Mouse (Mus musculus) B cell, adult (primary cell): ENCODE measurements around the gene Kdm2b. TPM values are rescaled to one million over a fixed set of nuclear protein-coding genes. Genes with fewer than 3 reads are reported as not detected.

Experiments
- total RNA-seq: library from RNA; stranded (reverse); gene quantifications from 4 replicates; pipeline ENCODE4 v1.2.4, GENCODE M21; 2023; ENCODE audit not compliant: inconsistent age

Kdm2b gene
- total RNA-seq = 65.1 to 79.9 TPM (median 70.6 TPM) in 4 replicates

DNA sequence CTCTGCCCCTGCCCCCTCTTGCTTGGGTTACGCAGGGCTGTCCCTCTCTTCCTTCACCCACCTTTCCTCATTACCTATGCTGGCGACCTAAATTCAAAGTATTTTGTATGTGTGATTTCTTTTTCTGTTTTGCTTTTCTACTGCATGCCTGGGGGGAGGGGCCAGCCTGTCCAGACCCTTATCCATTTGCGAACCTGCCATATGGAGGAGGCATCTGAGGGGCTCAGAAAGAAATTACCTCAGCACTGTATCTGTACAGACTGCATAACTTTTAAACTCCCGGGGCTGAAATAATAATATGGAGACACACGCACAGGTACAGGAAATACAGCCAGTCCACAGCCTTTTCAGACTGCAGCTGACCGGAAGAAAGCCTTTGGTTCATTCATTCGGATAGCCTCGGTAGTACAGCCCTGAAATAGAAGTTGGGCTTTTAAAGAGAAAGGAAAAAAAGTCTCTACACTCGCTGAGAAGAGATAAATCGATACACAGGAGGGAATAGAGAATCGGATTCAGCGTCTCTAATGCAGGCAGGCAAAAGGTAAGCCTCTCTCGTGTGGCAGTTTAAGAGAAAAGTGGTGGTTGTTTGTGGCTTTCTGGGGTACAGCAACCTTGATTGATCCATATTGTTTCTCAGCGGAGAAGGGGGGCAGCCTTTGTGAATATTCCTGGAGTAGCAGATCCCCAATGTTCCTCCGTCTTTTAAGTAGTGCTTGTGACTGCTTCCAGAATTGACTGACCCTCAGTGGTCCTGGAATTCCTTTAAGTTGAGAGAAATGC lies at the start of gene Kdm2b:
TSS of gene Kdm2b (minus strand) at position 273 of the 780 bp plus-strand sequence.

DNA sequence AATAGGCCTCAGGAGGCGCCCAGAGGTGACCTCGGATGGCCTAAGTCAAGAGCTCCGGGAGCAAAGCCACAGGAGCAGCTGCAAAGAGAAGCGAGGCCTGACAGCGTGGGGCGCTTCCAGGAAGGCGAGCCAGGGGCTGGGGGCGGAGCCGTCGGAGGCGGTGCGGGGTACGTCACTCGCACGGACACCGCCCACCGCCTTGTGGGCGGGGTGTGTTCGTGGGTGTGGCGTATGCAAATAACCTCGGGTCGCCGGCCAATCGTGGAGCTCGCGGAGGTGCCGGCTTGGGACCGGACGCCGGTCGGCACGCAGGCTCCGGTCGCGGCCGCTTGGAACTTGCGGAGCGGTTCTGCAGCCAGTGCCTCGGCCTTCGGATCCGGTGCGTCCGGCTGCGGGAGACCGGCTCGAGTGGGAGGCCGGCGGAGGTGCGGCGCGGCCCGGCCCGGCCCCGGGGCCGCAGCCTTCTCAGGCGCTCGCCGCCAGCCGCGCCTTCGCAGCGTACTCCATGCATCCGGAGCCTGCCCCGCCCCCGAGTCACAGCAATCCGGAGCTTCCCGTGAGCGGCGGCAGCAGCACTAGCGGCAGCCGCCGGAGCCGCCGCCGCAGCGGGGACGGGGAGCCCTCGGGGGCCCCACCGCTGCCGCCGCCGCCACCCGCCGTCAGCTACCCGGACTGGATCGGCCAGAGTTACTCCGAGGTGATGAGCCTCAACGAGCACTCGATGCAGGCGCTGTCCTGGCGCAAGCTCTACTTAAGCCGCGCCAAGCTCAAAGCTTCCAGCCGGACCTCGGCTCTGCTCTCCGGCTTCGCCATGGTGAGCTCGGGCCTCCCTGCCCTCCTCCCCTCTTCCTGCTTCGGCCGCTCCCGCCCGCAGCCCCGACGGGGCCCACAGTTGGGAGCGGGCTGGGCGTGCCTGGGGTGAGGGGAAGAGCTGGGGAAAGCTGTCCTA lies 25.4 kb upstream of the Kdm2b start, which contains the start of gene Orai1:
TSS of gene Orai1 (plus strand) at position 322 of the 949 bp plus-strand sequence.

DNA sequence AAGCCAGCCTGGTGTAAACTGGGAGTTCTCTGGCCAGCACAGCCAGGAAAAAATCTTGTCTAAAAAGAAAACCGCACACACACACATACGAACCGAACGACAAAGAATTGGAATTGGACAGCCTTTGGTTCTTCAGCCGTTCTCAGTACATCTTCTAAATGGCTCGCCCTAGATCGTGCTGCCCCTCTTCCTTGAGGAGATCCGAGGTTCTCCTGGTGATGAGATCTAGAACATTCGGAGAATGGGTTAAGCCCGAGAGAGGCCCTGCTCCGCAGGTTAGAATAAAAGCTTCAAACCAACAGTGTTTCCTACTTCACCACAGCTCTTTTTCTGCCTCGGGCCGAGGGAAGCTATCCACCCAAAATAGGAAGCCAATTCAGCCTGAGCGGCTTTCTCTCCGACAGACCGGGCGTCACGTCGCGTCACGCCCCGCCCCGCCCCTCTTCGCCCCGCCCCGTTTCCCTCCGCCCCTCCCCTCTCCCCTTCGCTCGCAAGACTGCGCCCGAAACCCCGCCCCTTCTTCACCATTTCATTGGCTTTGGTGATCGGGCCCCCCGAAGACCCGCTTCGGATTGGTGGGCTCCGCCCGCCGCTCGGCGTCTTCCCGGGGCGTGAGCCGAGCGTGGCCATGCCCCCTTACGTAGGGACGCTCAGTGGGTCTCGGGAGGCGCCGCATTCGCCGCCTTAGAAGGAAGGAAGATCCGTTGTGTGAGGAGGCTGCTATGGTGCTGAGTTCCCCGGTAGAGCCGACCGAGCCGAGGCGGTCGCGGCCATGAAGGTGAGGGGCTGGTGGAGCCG lies 139.9 kb downstream of the Kdm2b start, which contains the start of gene Rnf34:
TSS of gene Rnf34 (plus strand) at position 528 of the 798 bp plus-strand sequence.

GRCm38 (mm10) chr5:122820777-122821523 lies 168.7 kb downstream of the Kdm2b start, which contains the start of gene Anapc5:
Gene Anapc5, minus strand, starts transcription at chr5:122821339.

Other genes with a start within 250 kb of the Kdm2b start
- 42.9 to 64.1 TPM (median 49.9 TPM) in 4 replicates for gene Camkk2, start 210.4 kb downstream of the Kdm2b start, total RNA-seq
- gene Anapc5, start 168.5 kb downstream of the Kdm2b start, total RNA-seq = 190 to 228 TPM (median 214 TPM) in 4 replicates
- gene Rnf34, start 139.8 kb downstream of the Kdm2b start, total RNA-seq = 33.5 to 44.7 TPM (median 37.5 TPM) in 4 replicates
- gene Orai1, start 25.3 kb upstream of the Kdm2b start, total RNA-seq = 30.6 to 34.7 TPM (median 33.7 TPM) in 4 replicates
- gene Morn3, start 57.2 kb upstream of the Kdm2b start, total RNA-seq = not detected in 4 replicates
- gene Tmem120b, start 78.6 kb upstream of the Kdm2b start, total RNA-seq = 5.5 to 7.6 TPM (median 6.9 TPM) in 4 replicates
- 82.7 to 95.8 TPM (median 89.3 TPM) in 4 replicates for gene Rhof, start 142.9 kb upstream of the Kdm2b start, total RNA-seq
- gene Setd1b, start 152.4 kb upstream of the Kdm2b start, total RNA-seq = 65.9 to 77.5 TPM (median 73.3 TPM) in 4 replicates
- gene Psmd9, start 179.6 kb upstream of the Kdm2b start, total RNA-seq = 27.2 to 34.0 TPM (median 31.5 TPM) in 4 replicates
- gene Hpd, start 192.9 kb upstream of the Kdm2b start, total RNA-seq = not detected in 4 replicates